Mouse (Mus musculus) forebrain, embryonic 15.5 days (tissue): ENCODE measurements around the gene 3110070M22Rik. TPM values are rescaled to one million over a fixed set of nuclear protein-coding genes. Genes with fewer than 3 reads are reported as not detected.
"Not testable (repeated sequence)": the region's sequence is repeated elsewhere in the genome, so short reads cannot be mapped to it uniquely, and the experiment has no call there.

ENCODE experiments used
- ATAC-seq: fragments of 200-750 bp; cut with Nextera tagmentation; replicated peaks from 2 replicates; pipeline ENCODE4 v1.8.0; 2017; ENCODE audit warnings: mild to moderate bottlenecking, moderate TSS enrichment, moderate library complexity
- H3K27ac ChIP-seq: fragments of 300-500 bp; sonication (generic); replicated peaks from 2 replicates; pipeline ENCODE4 v1.5.1; 2015; ENCODE audit warnings: mild to moderate bottlenecking, inconsistent platforms
- H3K27me3 ChIP-seq: fragments of 300-500 bp; sonication (generic); 2 replicates; pipeline ENCODE4 v1.6.1; 2015; ENCODE audit warnings: inconsistent platforms
- H3K36me3 ChIP-seq: fragments of 300-500 bp; sonication (generic); 2 replicates; pipeline ENCODE4 v1.6.1; 2015; ENCODE audit warnings: mild to moderate bottlenecking, inconsistent platforms
- H3K4me1 ChIP-seq: fragments of 300-500 bp; sonication (generic); 2 replicates; pipeline ENCODE4 v1.6.1; 2015; ENCODE audit warnings: inconsistent platforms
- H3K4me2 ChIP-seq: fragments of 300-500 bp; sonication (generic); replicated peaks from 2 replicates; pipeline ENCODE4 v1.6.1; 2015; ENCODE audit warnings: mild to moderate bottlenecking, inconsistent platforms
- H3K4me3 ChIP-seq: fragments of 300-500 bp; sonication (generic); 2 replicates; pipeline ENCODE4 v1.5.1; 2015; ENCODE audit warnings: mild to moderate bottlenecking, inconsistent platforms
- H3K9ac ChIP-seq: fragments of 300-500 bp; sonication (generic); replicated peaks from 2 replicates; pipeline ENCODE4 v1.6.1; 2015; ENCODE audit warnings: mild to moderate bottlenecking, inconsistent platforms
- H3K9me3 ChIP-seq: fragments of 300-500 bp; sonication (generic); 2 replicates; pipeline ENCODE4 v1.6.1; 2016; ENCODE audit warnings: inconsistent platforms
- WGBS: fragments of 180-500 bp; shearing (Covaris S2); methylation state at CpG from one replicate; pipeline ENCODE4 v1.1.7; 2015; ENCODE audit warnings: mixed read lengths; 5-methylcytosine and 5-hydroxymethylcytosine counted together
- polyA plus RNA-seq: library from polyadenylated mRNA; unstranded; fragments of >200 nt; fragmentation: Nextera tagmentation; extraction: Ambion mirVana; gene quantifications from 2 replicates; pipeline ENCODE4 v1.2.1, GENCODE M21; 2015

Gene 3110070M22Rik
- 1.4 and 1.8 TPM in 2 replicates for polyA plus RNA-seq

DNA sequence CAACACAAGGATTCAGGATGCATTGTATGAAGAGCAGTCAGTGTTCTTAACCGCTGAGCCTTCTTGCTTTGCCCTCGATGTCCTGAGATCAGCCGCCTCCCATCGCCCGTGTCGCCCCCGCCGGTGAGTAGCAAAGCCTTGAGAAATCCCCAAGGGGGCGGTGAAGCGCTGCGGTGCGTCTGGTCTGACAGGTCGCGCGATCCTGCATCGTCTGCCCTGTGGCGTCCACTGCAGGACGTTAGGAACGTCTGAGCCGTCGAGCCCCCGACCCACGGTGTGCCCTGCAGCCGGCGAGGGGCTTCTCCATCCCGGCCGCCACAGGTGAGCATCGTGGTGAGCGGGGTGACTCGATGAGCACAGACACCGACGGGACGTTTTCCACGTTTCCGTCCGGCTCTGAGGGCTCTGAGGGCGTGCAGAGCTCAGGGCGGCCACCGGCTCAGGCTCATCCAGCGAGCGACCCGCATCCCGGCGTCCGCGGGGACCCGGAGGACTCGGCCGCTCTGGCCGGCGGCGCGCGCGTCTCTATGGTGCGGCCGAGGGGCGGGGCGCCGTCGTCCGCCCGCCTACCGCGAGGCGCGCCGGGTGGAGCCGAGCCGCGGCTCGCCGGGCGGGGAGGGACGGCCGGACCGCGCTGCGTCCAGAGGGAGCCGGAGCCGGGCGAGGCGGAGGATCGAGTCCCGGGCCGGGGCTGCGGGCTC lies at the start of gene 3110070M22Rik, which contains the start of gene Tmem267:
Gene 3110070M22Rik, minus strand, starts transcription at position 504 of the 701 bp plus-strand sequence.
Gene Tmem267, plus strand, starts transcription at position 160 of the 701 bp plus-strand sequence.
- Histone ChIP-seq H3K27ac (peak within 1 kb of the TSS; percentile 49), H3K9me3 (peaks cover 17% of the 10 kb centered on the region), H3K4me1 (no peaks in the 10 kb centered on the region), H3K27me3 (no peaks in the 10 kb centered on the region), H3K9ac (peak within 1 kb of the TSS; percentile 32), H3K4me3 (no peak within 1 kb of the TSS), H3K4me2 (peak within 1 kb of the TSS; percentile 28), H3K36me3 (peaks cover 34% of the 10 kb centered on the region)
- no peak for ATAC-seq
- WGBS, result 78% methylated on average over 87 of the region's 87 CpGs

DNA sequence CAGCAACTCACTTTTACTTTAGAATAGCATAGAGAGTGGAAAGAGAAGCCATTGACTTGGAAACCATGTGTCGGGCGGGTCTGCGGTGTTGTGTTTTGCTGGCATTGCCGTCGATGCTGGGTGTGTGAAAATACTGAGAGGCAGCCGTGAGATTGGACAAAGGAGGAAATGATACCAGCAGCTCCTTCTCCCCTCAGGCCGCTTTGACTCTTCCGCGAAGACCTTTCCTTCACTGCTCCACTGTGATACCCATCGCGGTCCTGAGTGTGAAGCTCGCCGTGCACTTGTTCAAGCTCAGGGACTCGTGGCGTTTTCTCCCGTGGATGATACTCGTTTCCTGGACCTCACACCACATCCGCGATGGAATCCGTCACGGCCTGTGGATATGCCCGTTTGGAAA lies 6.8 kb upstream of the 3110070M22Rik start:
- not testable (repeated sequence) for H3K27ac ChIP-seq, H3K27me3 ChIP-seq, H3K4me1 ChIP-seq, H3K9ac ChIP-seq, H3K4me2 ChIP-seq, H3K4me3 ChIP-seq, H3K36me3 ChIP-seq
- peak; percentile 42 for ATAC-seq
- peaks cover 20% of the 10 kb centered on the region for H3K9me3 ChIP-seq
- WGBS, result 95% methylated on average over 13 of the region's 22 CpGs

DNA sequence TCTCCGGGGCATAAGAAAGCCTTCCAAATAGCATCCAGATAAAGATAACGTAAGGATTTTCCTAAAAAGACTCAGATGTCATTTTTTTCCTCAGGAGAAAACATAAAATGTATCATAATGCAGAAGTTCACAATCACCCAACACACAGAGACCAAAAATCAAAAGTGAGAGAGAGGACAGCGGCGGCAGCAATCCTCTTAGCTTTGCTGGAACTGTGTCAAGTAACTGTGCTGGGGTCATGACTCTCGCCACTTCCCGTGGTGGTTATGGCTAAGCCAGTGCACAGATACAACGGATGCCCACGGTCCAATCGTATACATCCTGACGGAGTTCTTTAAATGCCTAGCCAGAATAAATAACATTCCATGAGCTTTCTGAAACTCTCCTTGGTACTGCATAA lies 3.9 kb upstream of the 3110070M22Rik start:
- not testable (repeated sequence) for H3K4me3 ChIP-seq, H3K36me3 ChIP-seq, H3K4me1 ChIP-seq, H3K4me2 ChIP-seq, ATAC-seq, H3K9ac ChIP-seq, H3K27ac ChIP-seq, H3K27me3 ChIP-seq
- H3K9me3 ChIP-seq, result peaks cover 22% of the 10 kb centered on the region
- 92% methylated on average over 10 of the region's 10 CpGs for WGBS

DNA sequence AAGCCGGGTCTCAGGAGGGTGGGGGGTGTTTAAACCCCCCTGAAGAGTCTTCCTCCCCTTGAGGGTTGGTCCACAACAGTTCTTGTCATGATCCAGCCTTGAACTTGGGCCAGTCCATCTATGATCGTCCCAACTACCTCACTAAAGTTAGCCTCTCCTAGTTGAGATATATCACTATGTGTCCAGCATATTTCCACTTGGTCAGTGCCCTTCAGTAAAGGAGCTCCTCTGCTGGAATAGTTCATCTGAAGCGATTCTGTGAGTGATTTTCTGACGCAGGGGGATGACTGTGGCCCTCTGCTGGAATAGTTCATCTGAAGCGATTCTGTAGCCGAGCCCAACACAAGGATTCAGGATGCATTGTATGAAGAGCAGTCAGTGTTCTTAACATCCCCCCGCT lies 829 bp downstream of the 3110070M22Rik start:
- Histone ChIP-seq H3K4me2 (peak overlapping the region; percentile 28), H3K27me3 (no peaks in the 10 kb centered on the region), H3K9ac (no peak overlapping the region), H3K9me3 (peaks cover 17% of the 10 kb centered on the region), H3K36me3 (peaks cover 39% of the 10 kb centered on the region), H3K4me1 (no peaks in the 10 kb centered on the region), H3K4me3 (no peak overlapping the region), H3K27ac (no peak overlapping the region)
- ATAC-seq, result no peak
- WGBS, result 57% methylated on average over 7 of the region's 7 CpGs

DNA sequence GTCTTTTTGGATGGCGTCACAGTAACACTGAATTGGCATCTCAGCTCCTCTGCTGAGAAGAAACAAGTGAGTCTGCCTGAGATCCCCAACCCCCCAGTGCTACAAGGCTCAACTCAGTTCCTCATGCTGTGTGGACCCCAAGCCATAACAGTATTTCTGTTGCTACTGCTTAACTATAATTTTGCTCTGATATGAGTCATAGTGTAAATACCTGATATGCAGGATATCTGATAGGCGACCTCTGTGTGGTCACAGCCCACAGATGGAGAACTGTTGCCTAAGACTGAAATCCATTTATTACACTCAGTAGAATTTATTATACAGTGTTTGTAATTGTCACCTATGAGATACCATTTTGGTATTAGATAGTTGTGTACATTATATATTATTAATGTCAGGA lies 10.4 kb downstream of the 3110070M22Rik start:
- H3K36me3 ChIP-seq, result peaks cover 81% of the 10 kb centered on the region
- H3K27me3 ChIP-seq, result no peaks in the 10 kb centered on the region
- no peaks in the 10 kb centered on the region for H3K4me1 ChIP-seq
- H3K9me3 ChIP-seq, result no peaks in the 10 kb centered on the region
- no peak overlapping the region for H3K9ac ChIP-seq
- WGBS, result 95% methylated on average over 2 of the region's 2 CpGs
- H3K27ac ChIP-seq, result no peak overlapping the region
- no peak overlapping the region for H3K4me2 ChIP-seq
- no peak for ATAC-seq
- H3K4me3 ChIP-seq, result no peak overlapping the region

DNA sequence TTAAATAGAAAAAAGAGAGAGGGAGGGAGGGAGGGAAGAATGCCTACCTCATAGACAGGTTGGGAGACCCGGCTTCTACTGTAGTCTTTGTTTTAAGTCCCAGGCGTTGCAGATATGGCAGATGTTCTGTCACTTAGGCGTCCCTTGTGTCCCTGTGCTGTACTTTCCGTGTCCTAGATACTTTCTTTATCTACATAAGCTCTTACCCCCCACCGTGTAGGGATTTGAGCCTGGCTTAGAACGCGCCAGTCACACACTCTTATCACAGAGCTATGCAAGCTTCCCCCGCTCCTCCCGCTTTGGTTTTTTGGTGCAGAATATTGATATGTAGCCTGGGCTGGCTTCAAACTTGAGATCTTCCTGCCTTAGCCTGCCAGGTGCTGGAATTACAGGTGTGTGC lies 11.6 kb downstream of the 3110070M22Rik start:
- Histone ChIP-seq H3K4me3 (no peak overlapping the region), H3K9ac (no peak overlapping the region), H3K27me3 (no peaks in the 10 kb centered on the region), H3K4me1 (no peaks in the 10 kb centered on the region), H3K36me3 (peaks cover 85% of the 10 kb centered on the region), H3K9me3 (no peaks in the 10 kb centered on the region), H3K4me2 (no peak overlapping the region), H3K27ac (no peak overlapping the region)
- ATAC-seq, result no peak
- WGBS, result 88% methylated on average over 9 of the region's 9 CpGs

DNA sequence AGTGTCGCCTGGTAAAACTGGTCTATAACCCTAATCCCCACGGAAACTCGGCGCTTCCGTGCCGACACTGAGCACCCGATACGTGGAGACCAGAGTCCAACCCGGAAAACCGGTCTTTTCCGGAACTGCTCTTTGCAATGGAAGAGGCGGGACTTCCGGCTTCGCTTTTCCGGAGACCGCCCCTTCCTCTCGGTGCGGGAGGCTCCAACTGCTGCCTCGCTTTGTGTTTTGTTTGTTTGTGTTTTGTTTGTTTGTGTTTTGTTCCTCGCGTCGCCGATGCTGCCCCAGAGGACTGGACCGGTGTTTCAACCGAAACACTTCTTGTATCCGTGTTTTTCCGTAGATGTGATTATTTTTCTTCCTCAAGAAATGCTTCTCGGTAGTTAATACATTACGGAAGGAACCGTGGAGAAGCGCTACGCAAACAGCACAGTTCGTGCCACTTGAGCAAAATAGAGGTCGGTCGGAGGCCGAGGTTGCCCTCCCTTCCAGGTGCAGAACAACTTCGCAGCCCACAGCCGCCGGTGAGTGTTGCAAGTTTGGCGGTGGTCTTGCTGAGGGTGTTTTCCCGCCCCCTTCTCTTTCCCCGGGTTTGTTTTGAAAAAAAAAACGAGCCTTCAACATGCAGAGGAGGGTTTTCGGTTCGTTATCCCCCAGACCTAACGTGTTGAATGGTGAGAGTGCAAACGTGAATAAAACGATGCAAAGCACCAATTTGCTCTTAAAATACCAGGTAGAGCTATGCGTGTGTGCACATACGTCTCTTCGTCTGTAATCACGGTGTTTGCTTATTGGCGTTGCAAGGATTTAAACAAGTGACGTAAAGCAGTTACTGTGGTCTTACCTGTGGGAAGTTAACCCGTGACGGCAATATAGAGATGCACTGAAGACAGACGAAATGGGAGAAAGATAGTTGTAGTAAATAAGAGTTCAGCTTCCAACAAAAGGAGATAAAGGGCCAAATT lies 25.3 kb downstream of the 3110070M22Rik start, which contains the start of gene 4833420G17Rik:
Gene 4833420G17Rik, plus strand, starts transcription at position 173 of the 965 bp plus-strand sequence.
- Histone ChIP-seq H3K4me3 (peak within 1 kb of the TSS; percentile 67), H3K9me3 (no peaks in the 10 kb centered on the region), H3K9ac (peak within 1 kb of the TSS; percentile 61), H3K4me1 (peaks cover 24% of the 10 kb centered on the region), H3K36me3 (peaks cover 22% of the 10 kb centered on the region), H3K27me3 (no peaks in the 10 kb centered on the region), H3K27ac (peak within 1 kb of the TSS; percentile 82), H3K4me2 (peak within 1 kb of the TSS; percentile 63)
- ATAC-seq, result peak; percentile 98
- 6% methylated on average over 57 of the region's 57 CpGs for WGBS

DNA sequence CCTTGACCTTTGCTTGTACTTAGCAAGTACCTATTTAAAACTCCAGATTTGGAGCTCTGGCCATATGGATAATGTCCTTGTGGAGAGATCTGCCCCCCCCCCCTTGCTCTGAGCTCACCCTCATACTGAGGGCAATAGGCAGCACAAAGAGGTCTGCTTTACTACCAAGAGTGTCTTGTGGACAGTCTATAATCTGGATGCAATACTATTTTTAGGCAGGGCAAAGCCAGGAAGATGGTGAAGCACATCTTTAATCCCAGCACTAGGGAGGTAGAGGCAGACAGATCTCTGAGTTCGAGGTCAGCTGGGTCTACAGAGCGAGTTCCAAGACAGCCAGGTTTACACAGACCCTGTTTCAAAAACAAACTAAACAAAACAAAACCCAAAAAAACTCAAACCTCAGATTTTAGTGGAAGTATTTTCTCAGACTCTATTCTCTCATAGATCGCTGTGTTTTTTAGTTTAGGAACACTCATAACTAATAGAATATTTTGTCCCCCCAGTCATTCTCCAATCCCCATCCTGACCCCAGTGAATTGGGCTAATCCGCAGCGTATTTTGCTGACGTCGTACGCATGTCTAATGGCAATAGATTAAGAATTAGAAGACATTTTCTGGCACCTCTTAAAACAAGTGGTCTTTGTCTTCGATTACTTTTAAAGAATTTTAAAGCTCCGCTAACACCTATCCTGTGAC lies 26.1 kb downstream of the 3110070M22Rik start:
- 12% methylated on average over 10 of the region's 10 CpGs for WGBS
- Histone ChIP-seq H3K9ac (peak overlapping the region; percentile 61), H3K4me2 (peak overlapping the region; percentile 48), H3K4me1 (peaks cover 24% of the 10 kb centered on the region), H3K4me3 (peak overlapping the region; percentile 67), H3K27me3 (no peaks in the 10 kb centered on the region), H3K27ac (peak overlapping the region; percentile 82), H3K36me3 (peaks cover 17% of the 10 kb centered on the region), H3K9me3 (no peaks in the 10 kb centered on the region)
- ATAC-seq, result peak; percentile 75

DNA sequence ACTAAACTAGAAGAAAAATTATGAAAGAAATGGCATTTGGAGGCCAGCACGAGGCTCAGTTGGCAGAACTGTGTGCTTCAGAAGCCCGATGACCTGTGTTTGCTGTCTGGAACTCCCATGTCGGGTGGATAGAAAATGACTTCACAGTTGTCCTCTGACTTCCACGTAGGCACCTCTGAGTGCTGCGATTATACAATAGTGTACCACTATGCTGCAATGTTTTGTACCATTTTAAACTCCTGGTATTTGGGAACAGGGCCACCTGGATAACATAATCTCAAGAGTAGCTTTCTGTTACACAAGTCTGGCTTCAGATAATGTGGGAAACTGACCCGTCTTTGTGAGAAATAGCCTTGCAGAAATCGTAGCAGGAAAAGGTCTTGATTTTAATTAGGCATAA lies 31.8 kb downstream of the 3110070M22Rik start:
- ATAC-seq, result no peak
- 95% methylated on average over 7 of the region's 7 CpGs for WGBS
- Histone ChIP-seq H3K4me3 (no peak overlapping the region), H3K4me2 (no peak overlapping the region), H3K9me3 (no peaks in the 10 kb centered on the region), H3K36me3 (peaks cover 45% of the 10 kb centered on the region), H3K27ac (no peak overlapping the region), H3K9ac (no peak overlapping the region), H3K27me3 (no peaks in the 10 kb centered on the region), H3K4me1 (no peaks in the 10 kb centered on the region)

DNA sequence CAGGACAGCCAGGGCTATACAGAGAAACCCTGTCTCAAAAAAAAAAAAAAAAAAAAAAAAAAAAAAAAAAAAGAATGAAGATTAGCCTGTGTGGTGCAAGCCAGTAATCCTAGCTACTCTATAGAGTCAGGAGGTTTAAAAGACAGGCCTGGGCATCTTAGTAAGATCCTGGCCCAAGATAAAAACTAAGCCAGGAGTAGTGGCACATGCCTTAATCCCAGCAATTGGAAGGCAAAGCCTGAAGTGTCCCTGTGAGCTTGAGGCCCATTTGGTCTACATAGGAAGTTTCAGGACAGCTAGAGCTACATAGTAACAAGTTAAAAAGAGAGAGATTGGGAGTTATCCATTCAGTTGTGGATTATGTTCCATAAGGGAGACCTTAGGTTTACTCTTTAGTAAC lies 33.1 kb downstream of the 3110070M22Rik start:
- Histone ChIP-seq H3K36me3 (peaks cover 58% of the 10 kb centered on the region), H3K4me3 (no peak overlapping the region)

DNA sequence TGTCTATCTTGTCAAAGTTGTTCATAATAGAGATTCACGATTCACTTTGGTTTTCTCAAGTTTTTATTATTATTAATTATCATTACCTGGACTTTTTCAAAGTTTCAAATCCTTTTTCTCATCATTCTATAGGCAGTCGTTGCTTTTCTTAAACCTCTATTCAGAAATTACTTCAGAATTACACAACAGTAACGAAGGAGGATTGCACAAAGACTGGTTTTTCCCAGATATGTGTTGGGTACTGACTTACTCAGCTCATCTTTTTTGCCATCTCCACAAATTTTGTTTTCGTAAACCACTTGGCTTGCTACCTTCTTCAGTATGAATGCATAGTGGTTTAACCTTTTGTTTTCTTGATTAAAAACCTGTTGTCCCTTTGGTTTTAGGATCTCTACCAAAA lies 34.6 kb downstream of the 3110070M22Rik start:
- Histone ChIP-seq H3K27me3 (no peaks in the 10 kb centered on the region), H3K9me3 (no peaks in the 10 kb centered on the region), H3K36me3 (peaks cover 57% of the 10 kb centered on the region), H3K4me3 (no peak overlapping the region), H3K27ac (no peak overlapping the region), H3K9ac (no peak overlapping the region), H3K4me2 (no peak overlapping the region), H3K4me1 (no peaks in the 10 kb centered on the region)
- WGBS, result 90% methylated on average over 4 of the region's 4 CpGs
- no peak for ATAC-seq

More for the DNA sequence above, 33.1 kb downstream of the 3110070M22Rik start:
- Histone ChIP-seq H3K9me3 (no peaks in the 10 kb centered on the region), H3K27me3 (no peaks in the 10 kb centered on the region), H3K9ac (no peak overlapping the region), H3K4me2 (no peak overlapping the region), H3K27ac (no peak overlapping the region), H3K4me1 (no peaks in the 10 kb centered on the region)
- no peak for ATAC-seq
